Mouse (Mus musculus) CH12.LX (cell line): Measurements from ENCODE around the gene Rapgef6.
A peak's percentile ranks its signal among the peaks of the same experiment; 100 is the strongest.

ENCODE experiments used
- CTCF ChIP-seq, 2 experiments: IDR thresholded peaks in 1 of 2; conservative IDR thresholded peaks in 1 of 2; 2 replicates each; pipeline ENCODE4 v1.5.1; 2011 to 2012; ENCODE audit warnings: low read depth in 2 of 2, low read length in 2 of 2, improper control_type of control experiment in 1 of 2, inconsistent platforms in 1 of 2, mild to moderate bottlenecking in 1 of 2, moderate library complexity in 1 of 2
- EP300 ChIP-seq: IDR thresholded peaks from 2 replicates; pipeline ENCODE4 v1.6.1; 2011; ENCODE audit warnings: low read length, improper control_type of control experiment
- MAFK ChIP-seq: IDR thresholded peaks from 2 replicates; pipeline ENCODE4 v1.6.1; 2011; ENCODE audit warnings: low read length, improper control_type of control experiment; ENCODE audit not compliant: insufficient replicate concordance
- RAD21 ChIP-seq: IDR thresholded peaks from 2 replicates; pipeline ENCODE4 v1.6.1; 2011; ENCODE audit warnings: low read depth, mild to moderate bottlenecking, low read length, improper control_type of control experiment, moderate library complexity

DNA sequence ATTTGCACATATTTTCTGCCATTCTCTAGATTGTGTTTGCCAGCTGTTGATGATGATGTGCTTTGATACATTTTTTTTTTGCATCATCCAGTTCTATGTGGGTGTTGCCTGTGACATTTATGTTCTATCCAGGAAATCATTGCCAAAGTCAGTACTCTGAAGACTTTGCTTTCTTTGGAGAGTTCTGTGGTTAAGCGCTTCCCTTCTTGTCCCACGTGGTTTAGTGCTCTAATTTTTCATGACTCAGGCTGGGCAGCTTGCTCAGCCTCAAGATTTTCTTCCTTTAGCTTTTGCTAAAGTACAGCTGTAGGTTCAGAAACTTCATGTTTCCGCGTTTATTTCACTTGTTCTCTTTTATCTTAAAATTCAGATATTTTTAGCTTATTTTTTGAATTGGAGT lies 30.1 kb upstream of the Rapgef6 start:
- TF ChIP-seq CTCF (conservative IDR thresholded peaks at IDR 0.05 in 1 of 2, IDR thresholded peaks at IDR 0.05 in 1 of 2; ENCODE audit: low read depth in 2 of 2, low read length in 2 of 2) (no peak), MAFK (peak; percentile 25; the same call in 1 of the 2 replicates), EP300 (peak; percentile 41; the same call in 1 of the 2 replicates), RAD21 (no peak)
